Mouse (Mus musculus) ES-E14 (cell line): ENCODE results near the gene Rpl26.

Source experiments
- MAFK ChIP-seq: IDR thresholded peaks from 2 replicates; pipeline ENCODE4 v1.6.1; 2014; ENCODE audit warnings: mild to moderate bottlenecking, low read depth, low read length, inconsistent platforms; ENCODE audit not compliant: insufficient read depth
- ZC3H11A ChIP-seq: IDR thresholded peaks from 2 replicates; pipeline ENCODE4 v1.6.1; 2012; ENCODE audit warnings: low read depth, mild to moderate bottlenecking, inconsistent platforms, low read length, borderline replicate concordance
- ZNF384 ChIP-seq: IDR thresholded peaks from 2 replicates; pipeline ENCODE4 v1.6.1; 2012; ENCODE audit warnings: low read depth, low read length, inconsistent platforms

DNA sequence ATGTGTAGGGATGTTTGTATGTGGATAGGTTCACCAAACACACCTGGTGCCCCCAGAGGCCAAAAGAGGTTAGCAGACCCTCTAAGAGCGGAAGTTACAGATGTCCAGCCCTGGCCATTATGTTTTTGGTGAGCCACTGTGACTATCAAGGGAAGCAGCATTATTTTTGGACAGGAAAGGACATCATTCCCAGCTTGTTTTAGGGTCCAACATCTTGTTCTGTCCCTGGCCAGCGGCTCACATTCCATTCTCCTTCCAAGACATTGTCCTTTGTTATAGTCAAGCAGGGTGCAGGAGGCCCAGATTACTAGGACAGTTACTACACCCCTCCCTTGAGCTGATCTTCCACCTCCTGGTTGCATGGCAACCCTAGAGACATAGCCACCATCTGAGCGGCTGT lies 5.9 kb downstream of the Rpl26 start:
- TF ChIP-seq ZNF384 (no peak), MAFK (no peak), ZC3H11A (no peak)
